ENCODE assay signal across 8 mouse cellular contexts in genomic region chr4:132884844-132885374, GRCm38 (mm10). TPM values are rescaled to one million over a fixed set of nuclear protein-coding genes. Genes with fewer than 3 reads are reported as not detected.
A peak's percentile ranks its signal among the peaks of the same experiment; 100 is the strongest.
DNase-seq lines count a peak whose midpoint lies in the region; ATAC-seq lines count a peak whose summit lies in the region.

No protein-coding gene starts in this region.

- peak overlapping the region; percentile 90 for H3K9ac ChIP-seq in heart, embryonic 15.5 days

- H3K36me3 ChIP-seq in heart, embryonic 15.5 days: peaks cover 7% of the 10 kb centered on the region

- WGBS in heart, embryonic 15.5 days: 7% methylated on average over 9 of the region's 9 CpGs

- no peak for DNase-seq in heart, postnatal 25 days (ENCODE audit: low spot score)
- DNase-seq in c-Kit-positive CD71-positive TER-119-positive erythroid progenitor cells, embryonic 14.5 days (ENCODE audit: low spot score): peak; percentile 38
- peak; percentile 7 for DNase-seq in lung, postnatal 14 days
- no peak for DNase-seq in gastrocnemius, postnatal 4 days (ENCODE audit: low spot score in 2 of 2)
- DNase-seq in ovary, adult 18-20 months (ENCODE audit: low spot score): no peak

- peak overlapping the region; percentile 95 for H3K4me2 ChIP-seq in heart, embryonic 15.5 days

- ATAC-seq in heart, embryonic 15.5 days (replicated peaks; ENCODE audit: insufficient number of reproducible peaks, insufficient read depth, low FRiP score, low read depth): 0 out of 2 replicates have a peak, but pooled peaks have one; percentile 25
- peak; percentile 3 for ATAC-seq in inflammation-experienced regulatory T-cells, adult 6 months
- no peak for ATAC-seq in activated CD4-positive, CD25-positive, alpha-beta regulatory T cell, adult 4 months

- H3K4me1 ChIP-seq in heart, embryonic 15.5 days (replicated peaks): peaks cover 26% of the 10 kb centered on the region

- peak overlapping the region; percentile 84 for H3K27ac ChIP-seq in heart, embryonic 15.5 days

- no peaks in the 10 kb centered on the region for H3K9me3 ChIP-seq in heart, embryonic 15.5 days (replicated peaks)

- peak overlapping the region; percentile 86 for H3K4me3 ChIP-seq in heart, embryonic 15.5 days

- intact Hi-C loops in heart, postnatal 25 days (cut with DNase I): loop anchor here (5.0 kb wide), 1 partner anchor 37 kb away; the partner anchor contains the start of gene Fam76a

- no peaks in the 10 kb centered on the region for H3K27me3 ChIP-seq in heart, embryonic 15.5 days

RNA-seq across cellular contexts. Expression of gene Stx12, which starts 0.6 kb away (rescaled TPM):
- polyA plus RNA-seq in heart, embryonic 15.5 days (2015; fragmentation: Nextera tagmentation; extraction: Ambion mirVana): 51.9 and 52.0 TPM in 2 replicates
- total RNA-seq in heart, postnatal 25 days (2021): 10 to 100 TPM; 31.5 to 35.0 TPM
- 10 to 100 TPM; 35.7 to 37.2 (median 36.6) TPM for polyA plus RNA-seq in inflammation-experienced regulatory T-cells, adult 6 months (2017; shearing (Covaris generic))
- total RNA-seq in gastrocnemius, postnatal 4 days (2021): 10 to 100 TPM; 42.5 to 45.7 TPM
- polyA plus RNA-seq in activated CD4-positive, CD25-positive, alpha-beta regulatory T cell, adult 4 months (2017; shearing (Covaris generic)): 10 to 100 TPM; 33.0 to 36.2 TPM

RNA-seq across cellular contexts. Expression of gene Fam76a, which starts 37.4 kb away (rescaled TPM):
- 37.0 and 40.0 TPM in 2 replicates for polyA plus RNA-seq in heart, embryonic 15.5 days (2015; fragmentation: Nextera tagmentation; extraction: Ambion mirVana)
- 10 to 100 TPM; 32.0 to 42.2 TPM for total RNA-seq in heart, postnatal 25 days (2021)
- 10 to 100 TPM; 14.2 to 23.1 (median 17.9) TPM for polyA plus RNA-seq in inflammation-experienced regulatory T-cells, adult 6 months (2017; shearing (Covaris generic))
- 10 to 100 TPM; 31.5 to 38.4 TPM for total RNA-seq in gastrocnemius, postnatal 4 days (2021)
- 10 to 100 TPM; 17.3 to 19.3 TPM for polyA plus RNA-seq in activated CD4-positive, CD25-positive, alpha-beta regulatory T cell, adult 4 months (2017; shearing (Covaris generic))

RNA-seq across cellular contexts. Expression of gene Ppp1r8, which starts 41.9 kb away (rescaled TPM):
- 25.7 and 30.4 TPM in 2 replicates for polyA plus RNA-seq in heart, embryonic 15.5 days (2015; fragmentation: Nextera tagmentation; extraction: Ambion mirVana)
- 10 to 100 TPM; 16.8 to 20.7 TPM for total RNA-seq in heart, postnatal 25 days (2021)
- 10 to 100 TPM; 21.0 to 37.5 (median 26.5) TPM for polyA plus RNA-seq in inflammation-experienced regulatory T-cells, adult 6 months (2017; shearing (Covaris generic))
- total RNA-seq in gastrocnemius, postnatal 4 days (2021): 10 to 100 TPM; 30.6 to 31.3 TPM
- 10 to 100 TPM; 25.3 to 26.3 TPM for polyA plus RNA-seq in activated CD4-positive, CD25-positive, alpha-beta regulatory T cell, adult 4 months (2017; shearing (Covaris generic))

Comparison
In these comparisons a context has a peak if more than half of its experiments do, and no peak if none do; other contexts are left out.
1. DNase-seq: peak in c-Kit-positive CD71-positive TER-119-positive erythroid progenitor cells, embryonic 14.5 days (single experiment) and lung, postnatal 14 days (single experiment); none in heart, postnatal 25 days (single experiment), gastrocnemius, postnatal 4 days (0 of 2) and ovary, adult 18-20 months (single experiment).